ENCODE assay signal across 32 mouse cellular contexts in genomic region chr11:109109056-109109455, GRCm38 (mm10). TPM values are rescaled to one million over a fixed set of nuclear protein-coding genes. Genes with fewer than 3 reads are reported as not detected.
DNase-seq lines count a peak whose midpoint lies in the region; ATAC-seq and TF ChIP-seq lines count a peak whose summit lies in the region.
"Had no signal": no experiment of that assay in that cellular context is flagged by ENCODE, and none has a peak within 500 bp of the region (broad histone marks: within the 10 kb centered on the region; RNA-seq: fewer than 3 reads in every experiment).

No protein-coding gene starts in this region.

- TF ChIP-seq EP300 in MEL (IDR thresholded peaks at IDR 0.05; ENCODE audit: low read depth in 1 of 2, low read length in 2 of 2) = no peak

- H3K36me3 ChIP-seq in hindbrain, embryonic 10.5 days = no peaks in the 10 kb centered on the region
- no peaks in the 10 kb centered on the region for H3K36me3 ChIP-seq in hindbrain, embryonic 14.5 days (replicated peaks; ENCODE audit: control insufficient read depth, insufficient read depth)
- no peaks in the 10 kb centered on the region for H3K36me3 ChIP-seq in midbrain, embryonic 11.5 days (ENCODE audit: control insufficient read depth, insufficient read depth, low read length)
- no peaks in the 10 kb centered on the region for H3K36me3 ChIP-seq in midbrain, embryonic 15.5 days (replicated peaks)
- H3K36me3 ChIP-seq in MEL (ENCODE audit: control insufficient read depth in 1 of 2, insufficient read depth in 2 of 2, low read length in 2 of 2) = no peaks in the 10 kb centered on the region
- H3K36me3 ChIP-seq: embryonic facial prominence, embryonic 12.5 days; embryonic facial prominence, embryonic 15.5 days; forebrain, embryonic 12.5 days; forebrain, embryonic 15.5 days; heart, embryonic 10.5 days; heart, embryonic 13.5 days had no signal

- no peak for TF ChIP-seq CTCF in MEL (IDR thresholded peaks at IDR 0.05 in 2 of 3, conservative IDR thresholded peaks at IDR 0.05 in 1 of 3; ENCODE audit: control insufficient read depth in 1 of 3, insufficient read depth in 1 of 3, low read depth in 2 of 3, low read length in 3 of 3, poor library complexity in 1 of 3, severe bottlenecking in 1 of 3)

- ATAC-seq in hindbrain, embryonic 14.5 days (ENCODE audit: low FRiP score) = no peak
- no peak for ATAC-seq in midbrain, embryonic 11.5 days (ENCODE audit: low FRiP score)
- ATAC-seq in midbrain, embryonic 15.5 days (replicated peaks) = no peak
- ATAC-seq: forebrain, embryonic 15.5 days; intestine, postnatal 0 days; Patski had no signal

- H3K27me3 ChIP-seq in hindbrain, embryonic 10.5 days (ENCODE audit: insufficient read depth, poor library complexity, severe bottlenecking) = peaks cover 5% of the 10 kb centered on the region; the same call in 1 of the 2 replicates
- no peaks in the 10 kb centered on the region for H3K27me3 ChIP-seq in hindbrain, embryonic 14.5 days (ENCODE audit: control insufficient read depth, insufficient read depth, low read length)
- H3K27me3 ChIP-seq in midbrain, embryonic 11.5 days (ENCODE audit: control insufficient read depth, insufficient read depth, low read length) = no peaks in the 10 kb centered on the region
- no peaks in the 10 kb centered on the region for H3K27me3 ChIP-seq in midbrain, embryonic 15.5 days (replicated peaks)
- H3K27me3 ChIP-seq in MEL (ENCODE audit: control insufficient read depth in 1 of 2, insufficient read depth in 2 of 2, low read length in 2 of 2) = no peaks in the 10 kb centered on the region
- H3K27me3 ChIP-seq: embryonic facial prominence, embryonic 12.5 days; embryonic facial prominence, embryonic 15.5 days; forebrain, embryonic 15.5 days; Patski had no signal

- no peak for TF ChIP-seq RAD21 in MEL (IDR thresholded peaks at IDR 0.05; ENCODE audit: low read depth, low read length)

- H3K4me2 ChIP-seq in hindbrain, embryonic 14.5 days (replicated peaks) = no peak overlapping the region
- no peak overlapping the region for H3K4me2 ChIP-seq in midbrain, embryonic 11.5 days
- H3K4me2 ChIP-seq in midbrain, embryonic 15.5 days = no peak overlapping the region
- H3K4me2 ChIP-seq: embryonic facial prominence, embryonic 12.5 days; embryonic facial prominence, embryonic 15.5 days; forebrain, embryonic 12.5 days; forebrain, embryonic 15.5 days; heart, embryonic 13.5 days had no signal

- TF ChIP-seq POLR2A in MEL (IDR thresholded peaks at IDR 0.05; ENCODE audit: control insufficient read depth in 1 of 2, insufficient read depth in 1 of 2, low read depth in 1 of 2, low read length in 2 of 2, poor library complexity in 1 of 2) = no peak

- DNase-seq in hindbrain, embryonic 10.5 days (ENCODE audit: low spot score) = no peak
- no peak for DNase-seq in hindbrain, embryonic 14.5 days (ENCODE audit: low spot score)
- peak; percentile 77 for DNase-seq in midbrain, embryonic 11.5 days (ENCODE audit: low spot score, missing footprints)
- no peak for DNase-seq in MEL (ENCODE audit: low read depth, low spot score)
- no peak for DNase-seq in adrenal gland, adult 18-20 months (ENCODE audit: low spot score in 2 of 2)
- DNase-seq: adrenal gland, adult 2 months; adrenal gland, postnatal 14 days; cerebellum, adult 11 months; cerebellum, adult 2 months; cerebellum, adult 9-11 months; cerebellum, postnatal 25 days; gastrocnemius, postnatal 10 days; gastrocnemius, postnatal 36 days; heart, adult 2 months; heart, postnatal 14 days; heart, postnatal 4 days had no signal

- H3K9ac ChIP-seq in hindbrain, embryonic 14.5 days = no peak overlapping the region
- H3K9ac ChIP-seq in midbrain, embryonic 11.5 days (ENCODE audit: low read length) = no peak overlapping the region
- H3K9ac ChIP-seq in midbrain, embryonic 15.5 days = no peak overlapping the region
- no peak overlapping the region for H3K9ac ChIP-seq in MEL (ENCODE audit: control insufficient read depth, low read depth, low read length, poor library complexity, severe bottlenecking)
- H3K9ac ChIP-seq: embryonic facial prominence, embryonic 12.5 days; embryonic facial prominence, embryonic 15.5 days; forebrain, embryonic 12.5 days; forebrain, embryonic 15.5 days; heart, embryonic 13.5 days had no signal

- no peaks in the 10 kb centered on the region for H3K79me2 ChIP-seq in MEL (ENCODE audit: control insufficient read depth, insufficient read depth, low read length, poor library complexity)

- no peak overlapping the region for H3K4me3 ChIP-seq in hindbrain, embryonic 10.5 days
- H3K4me3 ChIP-seq in hindbrain, embryonic 14.5 days (replicated peaks; ENCODE audit: low read length) = no peak overlapping the region
- no peak overlapping the region for H3K4me3 ChIP-seq in midbrain, embryonic 11.5 days (ENCODE audit: low read depth, low read length)
- H3K4me3 ChIP-seq in midbrain, embryonic 15.5 days = no peak overlapping the region
- H3K4me3 ChIP-seq in MEL (ENCODE audit: control insufficient read depth in 1 of 2, insufficient read depth in 1 of 2, low read depth in 2 of 2, low read length in 2 of 2) = no peak overlapping the region
- H3K4me3 ChIP-seq: embryonic facial prominence, embryonic 12.5 days; embryonic facial prominence, embryonic 15.5 days; erythroblast, embryonic 14.5 days; forebrain, embryonic 12.5 days; forebrain, embryonic 15.5 days; heart, adult 2 months; heart, embryonic 10.5 days; heart, embryonic 13.5 days had no signal

- H3K4me1 ChIP-seq in hindbrain, embryonic 10.5 days (replicated peaks) = peaks cover 60% of the 10 kb centered on the region
- peaks cover 32% of the 10 kb centered on the region for H3K4me1 ChIP-seq in hindbrain, embryonic 14.5 days (replicated peaks; ENCODE audit: control insufficient read depth, insufficient read depth, low read length)
- H3K4me1 ChIP-seq in midbrain, embryonic 11.5 days (ENCODE audit: control insufficient read depth, insufficient read depth, low read length) = peaks cover 27% of the 10 kb centered on the region
- H3K4me1 ChIP-seq in midbrain, embryonic 15.5 days = peaks cover 18% of the 10 kb centered on the region
- H3K4me1 ChIP-seq in MEL (ENCODE audit: control insufficient read depth in 1 of 2, insufficient read depth in 2 of 2, low read length in 2 of 2) = no peaks in the 10 kb centered on the region

- peak overlapping the region; percentile 86 for H3K27ac ChIP-seq in hindbrain, embryonic 10.5 days
- H3K27ac ChIP-seq in hindbrain, embryonic 14.5 days = no peak overlapping the region
- H3K27ac ChIP-seq in midbrain, embryonic 11.5 days (ENCODE audit: low read depth, low read length) = no peak overlapping the region
- H3K27ac ChIP-seq in midbrain, embryonic 15.5 days = no peak overlapping the region
- H3K27ac ChIP-seq in MEL (ENCODE audit: control insufficient read depth, low read depth, low read length) = no peak overlapping the region
- H3K27ac ChIP-seq: embryonic facial prominence, embryonic 12.5 days; embryonic facial prominence, embryonic 15.5 days; forebrain, embryonic 12.5 days; forebrain, embryonic 15.5 days; heart, adult 2 months; heart, embryonic 10.5 days; heart, embryonic 13.5 days had no signal

- peaks cover 5% of the 10 kb centered on the region; the same call in 1 of the 2 replicates for H3K9me3 ChIP-seq in hindbrain, embryonic 10.5 days
- no peaks in the 10 kb centered on the region for H3K9me3 ChIP-seq in hindbrain, embryonic 14.5 days (ENCODE audit: control insufficient read depth, low read length)
- H3K9me3 ChIP-seq in midbrain, embryonic 11.5 days (ENCODE audit: control insufficient read depth, low read length) = no peaks in the 10 kb centered on the region
- H3K9me3 ChIP-seq in midbrain, embryonic 15.5 days = no peaks in the 10 kb centered on the region
- H3K9me3 ChIP-seq in MEL (replicated peaks; ENCODE audit: insufficient read depth, low read length) = no peaks in the 10 kb centered on the region
- H3K9me3 ChIP-seq: embryonic facial prominence, embryonic 12.5 days; embryonic facial prominence, embryonic 15.5 days; forebrain, embryonic 12.5 days; forebrain, embryonic 15.5 days; heart, embryonic 10.5 days; heart, embryonic 13.5 days had no signal

TF ChIP-seq in MEL, 35 proteins besides CTCF, POLR2A, EP300 and RAD21:
- TF ChIP-seq E2F4 (IDR thresholded peaks at IDR 0.05; ENCODE audit: borderline replicate concordance, low read depth, low read length) = no peak
- peak; percentile 72; the same call in 1 of the 2 replicates for TF ChIP-seq POLR2AphosphoS5 (IDR thresholded peaks at IDR 0.05; ENCODE audit: borderline replicate concordance, low read depth, low read length)
- no peak for TF ChIP-seq ETS1 (IDR thresholded peaks at IDR 0.05; ENCODE audit: low read depth, low read length)

RNA-seq across cellular contexts. Expression of gene E030025P04Rik, which starts 35.1 kb away (rescaled TPM):
- not detected in 2 replicates for polyA plus RNA-seq in hindbrain, embryonic 10.5 days (2016; fragmentation: Nextera tagmentation; extraction: Ambion mirVana)
- polyA plus RNA-seq in hindbrain, embryonic 14.5 days (2014; fragmentation: Nextera tagmentation; extraction: Ambion mirVana) = not detected in 2 replicates
- polyA plus RNA-seq in midbrain, embryonic 11.5 days (2014; fragmentation: Nextera tagmentation; extraction: Ambion mirVana) = not detected in 2 replicates
- 0.15 TPM in 1 of 2 replicates, not detected in the other for polyA plus RNA-seq in midbrain, embryonic 15.5 days (2015; fragmentation: Nextera tagmentation; extraction: Ambion mirVana)
- total RNA-seq in MEL (2012; rRNA removed) = not detected in 2 replicates
- not detected for polyA plus RNA-seq in MEL (2012; ENCODE audit: insufficient read depth in 1 of 2, insufficient read length in 2 of 2, low read depth in 1 of 2, low replicate concordance in 2 of 2, missing spikeins in 1 of 2)
- total RNA-seq in adrenal gland, adult 18-20 months (2021) = not detected
- total RNA-seq: adrenal gland, adult 2 months; adrenal gland, postnatal 14 days; adrenal gland, postnatal 4 days; common myeloid progenitor, adult 5-6 weeks; ES-E14; gastrocnemius, postnatal 10 days; gastrocnemius, postnatal 36 days; granulocyte monocyte progenitor cell, adult 5-6 weeks; heart, adult 2 months; heart, postnatal 14 days; heart, postnatal 4 days had no signal
- polyA plus RNA-seq: adrenal gland, adult 2 months; cerebellum, adult 2 months; embryonic facial prominence, embryonic 12.5 days; embryonic facial prominence, embryonic 15.5 days; erythroblast, embryonic 14.5 days; forebrain, embryonic 12.5 days; forebrain, embryonic 15.5 days; heart, adult 2 months; heart, embryonic 10.5 days; heart, embryonic 13.5 days; heart, embryonic 16.5 days; intestine, embryonic 14.5 days; intestine, postnatal 0 days; Patski had no signal
